Mouse (Mus musculus) lung, adult 18-20 months (tissue): Measurements from ENCODE around the gene Terf2.

Experiments used
- DNase-seq, 2 experiments: peaks; one replicate each; pipeline ENCODE4 v3.0.0; 2022; ENCODE audit warnings: mixed read lengths in 2 of 2

Gene Terf2

DNA sequence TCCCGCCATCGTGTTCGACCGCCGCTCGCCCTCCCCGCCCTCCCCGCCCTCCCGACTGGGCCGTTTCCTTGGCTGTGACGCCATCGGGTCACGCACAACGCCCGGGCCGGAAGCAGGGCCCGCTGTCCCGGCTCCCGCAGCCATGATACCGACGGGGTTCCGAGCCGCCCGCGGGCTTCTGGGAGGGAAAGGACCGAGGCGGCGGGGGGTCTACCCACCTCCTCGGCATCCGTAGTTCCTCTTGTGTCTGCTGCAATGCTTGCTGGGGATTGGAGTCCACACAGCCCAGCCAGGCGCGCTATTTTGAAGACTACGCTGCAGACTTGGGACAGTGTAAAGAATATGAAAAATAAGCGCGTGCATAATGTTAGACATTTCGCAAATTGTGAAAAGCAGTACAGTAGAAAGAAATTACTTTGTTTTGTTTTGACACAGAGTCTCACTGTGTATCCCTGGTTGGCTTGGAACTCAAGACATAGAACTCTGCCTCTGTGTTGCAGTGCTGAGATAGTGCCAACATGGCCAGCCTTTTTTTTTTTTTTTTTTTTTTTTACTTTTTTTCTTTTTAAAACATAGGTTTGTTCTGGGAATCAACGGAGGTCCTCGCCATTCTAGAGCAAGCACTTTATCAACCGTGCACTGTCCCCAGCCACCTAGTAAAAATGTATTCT is at the start of gene Terf2:
Gene Terf2 (minus strand): TSS at position 182 of the 671 bp plus-strand sequence.
- peak; percentile 95 to 96 for DNase-seq

DNA sequence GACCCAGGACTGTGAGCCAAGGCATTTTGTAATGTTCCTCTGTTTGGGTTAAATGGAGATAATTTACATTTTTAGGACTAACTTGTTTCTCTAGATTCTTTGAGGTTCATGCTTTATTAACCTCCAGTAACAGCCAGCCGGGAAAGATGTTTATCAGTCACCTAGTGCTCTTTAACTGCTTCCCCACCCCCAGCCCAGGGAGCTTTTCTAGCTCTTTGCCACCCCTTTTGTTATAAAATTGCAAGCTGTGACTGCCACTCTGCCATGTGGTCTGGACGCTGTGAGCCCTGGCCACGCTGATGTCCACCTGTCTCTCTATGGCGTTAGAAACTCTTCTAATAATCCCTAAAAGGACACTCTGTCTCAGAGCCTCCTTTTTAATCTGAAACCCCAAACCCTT is 47.2 kb upstream of the Terf2 start:
- DNase-seq: no peak

GRCm38 (mm10) chr8:107142539-107142938 is 46.2 kb upstream of the Terf2 start:
- DNase-seq: no peak

DNA sequence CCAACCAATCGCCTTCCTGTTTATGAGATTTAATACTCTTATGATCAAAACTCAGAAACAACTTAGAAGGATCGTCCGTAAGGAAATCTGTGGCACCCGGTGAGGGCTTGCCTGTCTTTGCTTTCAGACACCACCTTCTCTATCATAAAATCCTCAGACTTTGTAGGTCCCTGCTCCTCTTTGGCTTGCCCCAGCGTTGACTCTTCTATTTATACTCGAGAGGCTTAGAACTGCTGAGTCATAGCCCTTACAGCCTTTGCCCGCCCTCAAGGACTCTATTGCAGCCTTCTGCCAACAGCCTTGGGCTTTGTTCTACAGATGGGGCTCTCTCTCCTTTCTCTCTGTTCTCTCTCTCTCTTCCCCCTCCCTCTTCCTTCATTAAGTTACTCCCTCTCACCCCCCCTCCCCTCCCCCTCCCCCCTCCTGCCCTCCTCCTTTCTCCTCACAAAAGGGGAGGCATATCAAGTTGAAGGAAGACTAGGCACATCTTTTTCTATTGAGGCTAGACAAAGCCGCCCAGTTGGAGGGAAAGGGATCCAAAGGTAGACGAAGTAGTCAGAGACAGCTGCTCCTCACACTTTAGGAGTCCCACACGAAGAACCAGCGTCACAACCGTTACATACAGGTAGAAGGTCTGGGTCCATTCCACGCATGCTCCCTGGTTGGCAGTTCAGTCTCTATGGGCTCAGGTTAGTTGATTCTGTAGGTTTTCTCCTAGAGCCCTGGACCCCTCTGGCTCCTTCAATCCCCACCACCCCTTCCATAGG is 43.5 kb upstream of the Terf2 start:
- peak; percentile 78 to 84 for DNase-seq

DNA sequence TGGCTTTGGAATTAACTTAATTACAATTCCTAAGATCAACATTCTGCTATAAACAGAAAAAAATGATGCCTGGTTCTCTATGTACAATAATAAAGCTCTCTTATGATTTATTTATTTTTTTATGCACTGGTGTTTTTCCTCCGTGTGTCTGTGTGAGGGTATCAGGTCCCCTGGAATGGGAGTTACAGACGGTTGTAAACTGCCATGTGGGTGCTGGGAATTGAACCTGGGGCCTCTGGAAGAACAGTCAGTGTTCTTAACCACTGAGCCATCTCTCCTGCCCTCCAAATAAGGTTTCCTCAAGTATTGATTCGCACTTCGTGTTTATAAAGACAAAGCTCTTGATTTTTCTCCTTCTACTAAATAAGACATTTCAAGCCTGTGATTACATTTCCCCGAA is 42.0 kb upstream of the Terf2 start:
- DNase-seq: no peak

GRCm38 (mm10) chr8:107137591-107137990 is 41.2 kb upstream of the Terf2 start:
- DNase-seq: no peak

DNA sequence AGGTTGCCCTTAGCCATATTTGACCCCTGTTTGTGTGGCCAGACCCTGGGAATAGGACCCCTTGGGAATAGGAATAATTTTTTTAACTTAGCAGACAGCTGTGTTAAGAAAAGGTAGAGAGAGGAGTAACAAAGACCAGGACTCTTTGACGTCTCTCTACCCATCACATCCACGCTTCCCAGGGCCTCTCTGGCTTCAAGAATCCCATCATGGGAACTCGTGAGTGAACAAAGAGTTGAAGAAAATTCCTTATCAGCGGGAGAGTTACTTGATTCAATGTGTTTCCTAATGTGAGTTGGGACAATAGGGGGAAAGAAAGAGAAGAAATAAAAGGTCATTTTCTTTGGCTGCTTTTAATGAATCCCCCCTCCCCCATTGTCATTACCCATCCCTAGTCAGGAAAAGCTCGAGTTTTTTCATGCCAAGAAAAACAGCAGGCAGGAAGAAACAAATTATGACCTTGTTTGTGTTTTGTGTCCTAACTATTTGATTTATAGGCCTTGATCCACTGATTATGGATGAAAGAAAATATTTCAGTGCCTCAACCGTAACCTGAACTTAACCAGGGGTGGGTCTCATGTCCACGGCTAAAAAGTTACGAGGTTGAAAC is 39.8 kb upstream of the Terf2 start:
- no peak for DNase-seq

DNA sequence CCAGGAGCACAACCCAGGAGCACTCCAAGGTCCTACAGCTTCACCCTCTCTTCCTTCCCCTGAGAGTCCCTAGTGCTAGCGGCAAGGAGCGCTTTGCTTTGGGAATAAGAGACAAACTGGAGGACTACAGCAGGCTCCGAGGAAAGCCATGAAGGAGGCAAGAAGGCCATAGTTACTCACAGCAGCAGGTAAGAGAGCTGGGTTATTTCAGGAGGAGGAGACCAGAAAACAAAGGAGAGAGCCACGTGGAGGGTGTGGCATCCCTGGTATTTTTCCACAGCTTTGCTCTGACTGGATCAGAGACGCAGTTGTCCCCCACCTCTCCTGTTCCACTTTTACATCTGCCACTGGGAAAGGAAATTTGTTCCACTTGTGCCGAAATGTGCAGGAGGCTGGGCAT is 37.5 kb upstream of the Terf2 start:
- DNase-seq: peak; percentile 63 to 68

DNA sequence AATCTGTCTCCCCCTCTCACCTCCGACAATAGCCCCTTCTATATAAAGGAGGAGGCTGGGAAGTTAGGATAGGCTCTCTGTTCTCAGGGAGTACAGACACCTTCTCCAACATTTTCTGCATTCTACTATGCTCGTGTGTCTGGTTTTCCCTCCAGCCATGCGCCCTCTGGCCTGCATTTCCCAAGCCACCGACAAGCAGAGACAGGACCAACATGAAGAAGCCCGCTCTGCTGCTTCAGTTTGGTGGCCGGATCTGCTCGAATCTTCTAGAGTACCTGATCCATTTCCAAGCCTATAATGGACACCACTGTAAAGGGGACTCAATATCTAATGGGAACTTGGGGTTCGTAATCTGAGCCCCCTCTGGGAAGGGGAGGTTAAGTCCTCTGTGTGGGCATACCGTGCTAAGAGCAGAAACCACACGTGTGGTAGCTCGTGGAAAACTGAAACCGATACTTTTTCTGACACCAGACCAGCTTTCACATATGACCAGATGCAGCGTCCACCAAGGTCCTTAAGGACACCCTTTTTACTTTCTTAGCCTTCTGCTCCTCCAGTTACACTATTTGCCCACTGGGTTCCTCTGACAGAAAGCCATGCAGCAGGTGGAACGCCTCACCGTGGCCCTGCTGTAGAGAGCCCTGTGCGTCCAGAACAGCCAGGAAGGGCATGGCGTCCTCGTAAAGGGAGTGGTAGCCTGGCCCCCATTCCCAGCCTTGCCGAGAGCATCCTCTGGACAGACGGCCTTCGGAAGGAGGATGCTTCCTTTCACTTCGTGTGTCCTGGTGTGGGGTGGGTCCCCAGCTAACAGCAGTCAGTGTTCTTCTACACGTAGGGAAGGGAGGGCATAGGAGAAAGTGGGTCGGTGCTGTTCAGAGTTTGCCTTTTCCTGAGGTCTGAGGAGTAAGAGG is 36.5 kb upstream of the Terf2 start:
- DNase-seq: no peak

GRCm38 (mm10) chr8:107130028-107130427 is 33.7 kb upstream of the Terf2 start:
- DNase-seq: no peak

- peak; percentile 67 to 76 for DNase-seq
Observed at GRCm38 (mm10) chr8:107129171-107130025, 33.1 kb upstream of the Terf2 start.

- DNase-seq: no peak
Observed at GRCm38 (mm10) chr8:107124343-107124742, 28.0 kb upstream of the Terf2 start.

GRCm38 (mm10) chr8:107123063-107123614 is 26.8 kb upstream of the Terf2 start:
- no peak for DNase-seq

- DNase-seq: no peak
Observed at GRCm38 (mm10) chr8:107121681-107122291, 25.4 kb upstream of the Terf2 start.

DNA sequence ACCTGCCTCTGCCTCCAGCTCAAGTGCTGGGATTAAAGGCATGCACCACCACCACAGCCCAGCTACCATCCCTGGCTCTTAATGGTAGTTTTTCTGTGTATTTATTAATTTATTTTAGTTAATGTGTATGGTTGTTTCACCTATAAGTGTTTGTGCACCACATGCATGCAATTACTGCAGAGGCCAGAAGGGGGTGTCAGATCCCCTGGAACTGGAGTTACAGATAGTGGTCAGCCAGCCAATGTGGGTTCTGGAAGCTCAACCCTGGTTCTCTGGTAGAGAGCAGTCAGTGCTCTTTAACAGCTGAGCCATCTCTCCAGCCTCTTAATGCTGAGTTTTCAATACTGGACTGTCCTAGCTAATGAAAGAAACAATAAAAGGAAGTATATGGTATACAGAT is 24.5 kb upstream of the Terf2 start:
- DNase-seq: no peak

GRCm38 (mm10) chr8:107119412-107119811 is 23.1 kb upstream of the Terf2 start:
- DNase-seq: no peak

- DNase-seq: peak in 1 of 2 experiments; percentile 24
Observed at GRCm38 (mm10) chr8:107118803-107119233, 22.5 kb upstream of the Terf2 start.

DNA sequence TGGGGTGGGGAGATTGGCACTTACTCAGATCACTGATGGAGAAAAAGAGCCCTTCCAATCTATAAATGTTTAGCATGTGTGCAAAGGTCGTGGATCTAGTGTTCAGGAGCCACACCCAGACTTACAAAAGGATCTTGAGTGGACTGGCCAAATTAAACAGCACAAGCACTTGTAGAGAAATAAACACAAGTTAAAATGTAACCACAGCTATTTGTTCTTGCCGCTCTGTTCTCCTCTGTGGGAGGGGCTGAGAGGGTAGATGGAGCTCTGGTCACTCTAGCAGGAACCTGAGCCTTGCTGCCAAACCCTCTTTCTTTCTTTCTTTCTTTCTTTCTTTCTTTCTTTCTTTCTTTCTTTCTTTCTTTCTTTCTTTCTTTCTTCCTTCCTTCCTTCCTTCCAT is 20.7 kb upstream of the Terf2 start:
- DNase-seq: peak; percentile 63 to 82

GRCm38 (mm10) chr8:107116023-107116422 is 19.7 kb upstream of the Terf2 start:
- peak; percentile 81 to 89 for DNase-seq

- DNase-seq: no peak
Observed at GRCm38 (mm10) chr8:107115008-107115320, 18.6 kb upstream of the Terf2 start.
